Mouse (Mus musculus): ENCODE data around the gene Afdn.
A peak's percentile ranks its signal among the peaks of the same experiment; 100 is the strongest.
"Not testable (repeated sequence)": the region's sequence is repeated elsewhere in the genome, so short reads cannot be mapped to it uniquely, and the experiment has no call there.

Gene Afdn

DNA sequence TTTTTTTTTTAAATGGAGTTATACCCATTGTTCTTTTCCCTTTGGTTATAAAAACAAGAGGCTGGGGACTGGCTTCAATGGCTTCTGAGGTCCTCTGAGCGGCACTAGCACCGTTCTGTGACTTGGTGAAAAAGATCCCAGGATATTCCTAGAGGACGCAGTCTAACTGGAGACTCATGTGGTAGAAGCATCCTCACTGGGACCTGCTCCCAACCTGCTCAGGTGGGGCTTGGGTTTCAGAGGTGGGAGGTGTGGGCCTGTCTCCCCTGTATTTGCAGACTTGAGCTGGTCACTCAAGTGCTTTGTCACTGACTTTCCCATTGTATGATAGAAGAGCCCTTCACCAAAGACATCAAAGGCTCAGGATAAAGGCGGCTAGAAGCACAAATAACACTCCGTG, 20.4 kb upstream of the Afdn start:
- DNase-seq = no peak

DNA sequence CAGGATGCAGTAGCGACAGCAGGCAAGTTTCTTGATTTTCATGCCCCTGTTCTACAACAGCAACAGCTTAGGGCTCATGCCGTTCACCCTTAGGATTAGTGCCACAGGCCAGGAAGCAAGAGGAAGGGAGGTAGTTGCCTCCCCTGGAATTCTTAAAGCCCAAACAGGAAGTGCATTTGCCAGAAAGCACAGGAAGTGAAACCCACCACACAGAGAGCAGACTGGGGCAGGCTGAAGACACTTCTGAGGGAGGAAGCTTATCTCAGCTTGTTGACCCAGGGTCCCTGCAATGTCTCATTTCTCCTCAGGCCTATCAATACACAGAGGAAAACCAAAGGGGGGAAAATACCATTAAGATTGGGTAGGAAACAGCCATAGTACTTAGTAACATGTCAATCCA, 19.5 kb upstream of the Afdn start:
- DNase-seq = no peak

DNA sequence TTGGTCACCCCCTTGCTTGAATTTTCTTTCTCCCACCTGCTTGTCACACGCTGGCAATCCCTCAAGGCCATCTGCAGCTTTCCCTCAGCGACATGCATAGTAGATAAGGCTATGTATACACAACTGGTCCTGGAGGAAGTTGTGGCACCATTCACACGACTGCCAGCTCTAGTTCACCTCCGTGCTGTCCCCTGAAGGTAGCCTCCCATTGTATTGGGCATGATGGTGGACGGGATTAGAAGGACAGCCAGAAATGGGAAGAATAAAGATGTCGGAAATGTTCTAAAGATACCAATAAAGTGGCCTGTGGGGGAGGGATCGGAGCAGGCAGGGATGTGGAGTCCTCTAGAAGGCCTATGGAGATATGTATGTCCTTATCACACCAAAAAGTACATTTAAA, 18.7 kb upstream of the Afdn start:
- no peak for DNase-seq

DNA sequence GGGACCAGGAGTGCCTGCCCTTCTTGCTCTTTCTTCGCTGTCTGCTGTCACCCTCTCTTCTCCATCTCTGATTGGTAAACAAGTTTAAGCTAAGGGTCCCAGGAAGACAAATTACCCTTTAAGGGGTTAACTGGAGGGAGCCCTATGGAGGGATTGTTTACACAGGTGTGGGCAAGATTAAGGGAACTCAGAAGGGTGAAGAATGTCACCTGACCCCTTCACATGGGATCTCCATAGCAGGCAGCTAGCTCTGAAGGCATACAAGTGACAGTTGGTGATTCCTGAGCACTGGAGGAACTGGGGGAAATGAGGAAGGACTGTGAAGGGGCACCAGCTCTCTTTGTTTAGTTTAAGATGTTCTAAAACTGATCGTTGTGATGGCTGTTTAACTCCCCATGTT, 18.0 kb upstream of the Afdn start:
- DNase-seq = no peak

DNA sequence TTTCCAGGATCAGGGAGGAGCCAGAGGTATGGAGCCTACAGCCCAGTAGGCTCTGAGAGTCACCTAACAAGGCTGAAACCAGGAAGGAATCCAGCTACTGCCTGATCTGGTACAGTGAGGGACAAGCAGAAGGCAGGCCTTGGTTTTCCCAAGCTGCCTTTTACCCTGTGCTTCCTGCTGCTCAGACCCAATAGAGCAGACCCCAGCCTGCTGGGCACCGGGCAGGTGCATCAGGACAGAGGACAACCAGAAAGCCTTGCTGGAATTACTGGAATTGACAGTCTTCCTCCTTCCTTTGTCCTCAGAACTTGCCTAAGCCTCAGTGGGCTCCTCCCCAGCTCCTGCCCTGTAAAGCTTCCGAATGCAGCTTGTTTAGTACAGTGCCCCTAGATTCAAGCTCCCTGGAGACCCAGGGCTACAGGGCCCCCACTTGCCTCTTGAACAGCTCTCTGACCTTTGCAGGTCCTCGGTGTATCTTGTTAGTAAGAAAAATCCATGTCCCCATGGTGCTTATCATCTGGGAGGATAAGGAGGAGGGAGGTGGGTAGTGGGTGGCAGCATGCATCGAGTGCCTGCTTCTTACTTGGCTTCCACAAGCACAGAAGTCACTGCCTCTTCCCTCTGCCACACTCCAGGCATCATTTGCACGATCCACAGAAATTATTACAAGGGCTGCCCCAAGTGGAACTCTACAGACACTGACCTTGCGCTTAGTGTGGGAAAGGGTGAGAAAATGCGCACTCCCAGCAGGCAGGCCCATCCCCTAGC, 17.2 kb upstream of the Afdn start:
- DNase-seq = no peak

DNA sequence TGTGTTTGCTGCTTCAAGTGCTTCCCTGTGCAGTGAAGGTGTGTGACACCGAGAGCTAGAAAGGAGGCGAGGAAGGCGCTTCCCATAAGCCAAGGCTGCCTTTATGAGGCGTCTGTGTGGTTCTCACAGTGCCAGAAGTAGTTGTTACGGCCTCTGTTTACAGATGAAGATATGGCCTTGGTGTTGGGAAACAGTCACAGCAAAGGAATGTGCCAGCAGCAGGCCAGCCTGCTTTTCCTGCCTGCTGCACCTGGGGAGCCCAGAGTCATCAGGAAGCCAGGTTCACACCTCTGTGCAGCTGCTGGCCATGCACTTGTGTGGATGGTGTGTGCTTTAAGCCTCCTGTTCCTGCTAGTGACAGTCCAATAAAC, 16.6 kb upstream of the Afdn start:
- DNase-seq = no peak

DNA sequence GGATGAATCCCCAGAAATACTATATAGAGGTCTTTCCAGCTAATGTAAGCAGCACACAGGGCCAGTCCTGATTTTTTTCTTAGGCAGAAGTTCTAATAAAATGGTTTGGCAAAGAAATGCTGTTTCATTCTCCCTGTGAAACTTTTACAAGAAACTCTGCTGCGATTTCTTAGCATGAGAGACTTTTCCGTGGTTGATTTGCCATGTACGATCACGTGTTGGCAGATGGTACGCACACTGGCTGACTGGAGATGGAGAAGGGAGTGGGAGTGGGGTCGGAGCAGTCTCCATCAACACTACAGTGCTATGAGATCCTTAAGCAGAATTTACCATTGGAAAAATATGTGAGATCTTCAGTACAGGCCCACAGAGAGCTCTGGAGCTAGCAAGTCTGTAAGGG, 16.1 kb upstream of the Afdn start:
- DNase-seq = no peak

DNA sequence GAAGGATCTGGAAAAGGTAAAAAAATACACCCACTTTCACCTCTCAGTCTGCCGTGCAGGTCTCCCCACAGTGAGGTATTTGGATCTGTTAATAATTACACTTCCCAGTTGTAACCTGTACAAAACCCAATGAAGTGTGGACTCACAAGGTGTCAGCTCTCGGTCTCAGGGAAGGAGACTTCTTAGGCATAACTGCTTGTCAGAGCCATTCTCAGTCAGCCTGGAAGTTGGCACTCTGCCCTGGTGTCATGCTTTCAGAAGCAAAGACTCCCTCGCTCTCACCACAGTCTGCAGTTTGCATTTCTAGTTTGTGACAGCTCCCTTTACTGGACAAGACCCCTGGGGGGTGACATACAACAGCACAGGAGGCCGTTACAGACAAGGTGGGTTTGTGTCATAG, 15.5 kb upstream of the Afdn start:
- DNase-seq = no peak

DNA sequence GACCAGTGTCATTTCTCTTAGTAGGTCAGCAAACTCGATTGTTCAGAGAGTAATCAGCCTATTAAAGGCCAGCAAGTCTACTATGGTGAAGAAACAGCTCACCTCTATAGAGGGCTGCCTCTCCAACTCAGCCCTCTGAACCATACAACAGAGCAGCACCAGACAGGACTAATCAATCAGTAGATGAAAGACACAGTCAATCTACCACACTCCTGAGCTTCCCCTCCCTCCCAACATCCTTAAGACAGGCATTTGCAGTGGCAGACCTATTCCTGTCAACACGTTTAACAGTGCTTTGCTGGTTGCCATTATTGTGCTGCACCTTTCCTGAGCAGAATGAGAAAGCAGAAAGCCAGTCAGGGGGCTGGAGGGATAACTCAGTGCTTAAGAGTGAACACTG, 15.0 kb upstream of the Afdn start:
- no peak for DNase-seq

DNA sequence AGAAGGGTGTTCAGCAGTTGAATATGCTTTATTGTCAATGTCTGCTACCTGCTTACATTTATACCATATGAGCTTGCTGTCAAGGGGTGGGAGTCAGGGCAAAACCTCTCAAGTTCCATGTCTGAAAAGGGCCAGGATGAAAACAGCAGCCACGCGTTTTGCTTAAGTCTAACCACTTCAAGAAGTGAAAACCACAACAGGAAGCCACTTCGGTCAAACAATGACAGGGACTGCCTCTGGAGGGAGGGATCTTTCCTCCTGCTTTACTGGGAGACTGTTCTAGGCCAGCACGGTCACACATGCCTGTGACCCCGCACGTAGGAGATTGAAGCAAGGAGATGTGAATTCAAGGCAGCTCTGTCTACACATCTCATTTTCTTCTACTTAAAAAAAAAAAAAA, 14.0 kb upstream of the Afdn start:
- DNase-seq = no peak

DNA sequence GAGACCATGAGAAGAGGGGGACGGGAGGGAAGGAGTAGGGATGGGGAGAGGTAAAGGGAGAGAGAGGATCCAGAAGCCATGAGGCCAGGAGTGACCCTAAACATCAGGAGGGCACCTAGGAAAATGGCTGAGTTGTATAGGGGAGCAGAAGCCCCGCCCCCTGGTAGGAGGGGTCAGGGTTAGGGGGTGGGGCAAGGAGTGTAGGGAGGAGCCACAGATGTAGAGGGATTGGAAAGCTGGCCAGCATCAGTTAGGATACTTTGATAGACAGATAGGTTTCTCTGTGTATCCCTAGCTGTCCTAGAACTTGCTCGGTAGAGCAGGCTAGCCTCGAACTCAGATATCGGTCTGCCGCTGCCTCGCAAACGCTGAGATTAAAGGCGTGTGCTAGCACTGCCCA, 12.7 kb upstream of the Afdn start:
- DNase-seq = no peak

DNA sequence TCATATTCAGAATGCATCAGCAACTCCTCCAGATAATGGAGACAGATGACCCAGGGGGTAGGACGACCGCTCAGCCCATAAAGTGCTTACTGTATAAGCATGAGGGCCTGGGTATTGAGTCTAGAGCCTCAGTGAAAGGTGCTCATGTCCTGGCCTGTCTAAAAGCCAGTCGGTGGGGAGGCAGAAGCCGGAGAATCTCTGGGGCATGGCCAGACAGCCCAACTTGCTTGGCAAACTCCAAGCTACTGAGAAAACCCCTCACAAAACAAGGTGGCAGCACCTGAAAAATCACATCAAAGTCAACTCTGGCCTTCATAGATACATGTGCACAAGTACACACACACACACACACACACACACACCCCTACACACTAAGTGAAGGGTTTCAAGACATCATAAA, 11.3 kb upstream of the Afdn start:
- no peak for DNase-seq

DNA sequence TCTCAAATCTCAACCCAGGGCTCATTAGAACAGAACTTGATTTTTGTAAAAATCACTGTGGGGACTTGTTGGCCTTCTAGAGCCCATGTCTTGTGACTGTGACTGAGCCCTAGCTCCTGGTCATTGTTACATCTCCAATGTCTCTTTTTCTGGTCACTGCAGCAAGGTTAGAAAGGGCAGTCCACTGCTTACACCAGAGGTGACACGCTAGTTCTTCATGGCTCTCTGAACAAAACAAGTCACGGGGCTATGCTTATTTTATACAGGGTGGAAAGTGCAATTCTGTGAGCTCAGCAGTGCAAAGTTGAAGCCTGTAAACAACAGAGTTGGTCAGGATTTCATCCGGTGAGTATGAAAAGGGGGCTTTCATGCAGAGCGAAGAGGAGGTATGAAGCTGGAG, 6.4 kb upstream of the Afdn start:
- DNase-seq = no peak

DNA sequence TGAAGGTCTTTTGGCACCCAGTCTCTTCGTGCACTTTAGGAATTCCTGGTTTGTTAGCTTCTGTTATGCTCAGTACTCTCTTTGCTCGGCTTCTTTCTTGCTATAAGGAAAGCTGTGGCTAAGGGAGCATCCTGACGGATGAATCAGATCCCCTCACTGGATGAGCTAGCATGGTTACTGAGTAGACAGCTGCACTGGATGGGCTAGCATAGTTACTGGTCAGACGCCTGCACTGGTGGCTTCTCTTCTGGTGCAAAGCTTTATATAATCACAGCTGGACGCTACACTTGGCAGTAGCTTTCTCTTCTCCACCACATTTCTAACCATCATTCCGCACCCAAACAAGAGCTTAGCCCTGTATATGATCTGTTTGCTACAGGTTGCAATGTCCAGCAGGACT, 5.4 kb upstream of the Afdn start:
- no peak for DNase-seq

DNA sequence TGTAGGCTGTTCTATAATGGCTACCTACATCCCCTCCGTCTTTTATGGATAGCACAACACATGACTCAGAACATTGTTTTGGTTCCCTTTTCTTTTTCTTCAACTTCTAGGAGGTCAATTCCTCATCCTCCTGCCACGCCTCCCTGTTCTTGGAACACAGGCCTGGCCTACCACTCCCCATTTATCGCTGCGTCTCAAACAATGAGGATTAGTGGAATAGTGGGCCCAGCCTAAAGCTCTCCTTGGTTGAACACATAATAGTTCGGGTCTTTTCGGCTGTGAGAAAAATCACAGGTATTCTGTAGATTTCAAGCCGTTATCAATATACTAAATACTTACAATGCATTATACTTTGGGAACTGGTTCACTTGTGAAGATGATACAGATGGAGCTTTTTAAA, 1.8 kb upstream of the Afdn start:
- no peak for DNase-seq

DNA sequence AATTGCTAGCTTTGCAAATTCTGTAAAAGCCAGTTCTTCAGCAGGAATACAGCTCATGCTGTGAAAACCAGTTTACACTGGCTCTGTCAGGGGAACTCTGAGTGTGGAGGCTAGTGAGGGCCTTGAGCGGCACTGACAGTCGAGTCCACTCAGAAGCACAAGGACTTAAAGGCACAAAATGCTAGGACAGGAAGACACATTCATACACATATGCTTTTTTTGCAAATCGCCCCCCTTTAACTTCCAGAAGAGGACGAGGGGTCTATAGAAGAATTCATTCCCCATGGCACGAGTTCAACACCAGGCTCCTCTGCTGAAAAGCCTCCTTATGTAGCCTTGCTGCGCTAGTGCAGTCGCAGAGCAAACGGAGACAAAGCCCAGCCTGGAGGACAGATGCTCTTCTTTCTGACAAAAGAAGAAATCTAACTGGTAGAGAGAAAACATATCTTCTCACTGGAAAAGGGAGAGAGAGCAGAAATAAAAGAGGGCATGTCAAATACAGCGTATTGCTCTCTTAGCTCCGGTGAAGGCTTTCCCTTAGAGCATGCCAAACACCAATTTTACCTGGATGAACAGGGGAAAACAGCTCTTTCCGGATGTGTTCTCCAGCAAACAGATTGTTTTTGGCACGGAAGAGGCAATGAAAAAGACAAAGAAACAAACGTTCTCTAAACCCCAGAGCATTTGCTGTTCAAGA, 1.0 kb upstream of the Afdn start:
- no peak for DNase-seq

DNA sequence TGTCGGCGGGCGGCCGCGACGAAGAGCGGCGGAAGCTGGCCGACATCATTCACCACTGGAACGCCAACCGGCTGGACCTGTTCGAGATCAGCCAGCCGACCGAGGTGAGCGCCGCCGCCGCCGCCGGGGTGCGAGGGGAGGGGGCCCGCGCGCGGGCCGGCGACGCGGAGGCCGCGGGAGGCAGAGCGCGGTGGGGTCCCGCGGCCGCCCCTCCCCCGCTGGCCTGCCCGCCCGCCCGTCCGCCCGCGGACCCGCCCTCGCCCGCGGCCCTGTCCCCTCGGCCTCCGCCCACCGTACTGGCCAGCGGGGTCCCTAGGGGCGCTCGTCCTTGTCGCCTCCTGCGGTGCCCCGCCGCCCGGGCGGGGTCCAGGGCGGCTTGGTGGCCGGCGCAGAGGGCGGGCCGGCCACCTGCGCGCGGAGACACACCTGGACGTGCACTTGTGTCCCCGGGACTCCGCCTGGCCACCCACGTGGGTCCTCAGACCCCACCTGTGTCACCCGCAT, 388 bp downstream of the Afdn start:
- DNase-seq = peak; percentile 33

DNA sequence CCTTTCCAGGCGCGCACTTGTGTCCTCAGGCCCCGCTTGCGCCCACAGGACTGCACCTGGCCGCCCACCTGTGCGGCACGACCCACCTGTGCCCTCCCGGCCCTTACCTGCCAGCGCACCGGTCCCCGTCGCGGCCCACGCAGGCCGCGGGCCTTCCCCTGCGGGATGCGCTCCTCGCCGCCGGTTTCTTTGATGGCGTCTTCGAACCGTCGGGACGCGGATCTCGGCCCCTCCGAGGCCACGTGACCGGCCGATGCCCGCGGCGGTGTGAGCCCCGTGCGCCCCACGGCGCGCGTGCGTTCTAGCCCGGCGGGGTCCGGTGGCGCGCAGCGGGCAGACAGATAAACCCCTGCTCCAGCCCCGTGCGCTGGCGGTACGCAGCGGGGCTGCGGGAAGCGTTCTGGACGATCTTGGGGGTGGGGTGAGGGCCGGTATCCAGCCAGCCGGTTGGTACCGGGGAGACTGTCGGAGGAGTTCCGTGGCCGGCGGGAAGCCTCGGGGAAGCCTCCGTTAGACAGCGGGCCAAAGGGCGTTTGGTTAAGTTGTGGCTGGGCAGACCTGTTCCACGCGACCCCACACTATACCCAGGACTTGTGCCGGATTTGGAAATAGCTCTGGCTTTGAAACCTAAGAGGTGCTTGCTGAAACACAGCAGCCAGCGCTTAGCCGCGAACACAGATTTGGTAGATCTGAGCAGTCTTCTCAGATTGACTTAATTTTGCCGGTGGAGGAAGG, 1.0 kb downstream of the Afdn start, which contains the start of gene Tcte2:
Gene Tcte2, minus strand, starts transcription at position 647 of the 735 bp plus-strand sequence.
- DNase-seq = peak; percentile 20

DNA sequence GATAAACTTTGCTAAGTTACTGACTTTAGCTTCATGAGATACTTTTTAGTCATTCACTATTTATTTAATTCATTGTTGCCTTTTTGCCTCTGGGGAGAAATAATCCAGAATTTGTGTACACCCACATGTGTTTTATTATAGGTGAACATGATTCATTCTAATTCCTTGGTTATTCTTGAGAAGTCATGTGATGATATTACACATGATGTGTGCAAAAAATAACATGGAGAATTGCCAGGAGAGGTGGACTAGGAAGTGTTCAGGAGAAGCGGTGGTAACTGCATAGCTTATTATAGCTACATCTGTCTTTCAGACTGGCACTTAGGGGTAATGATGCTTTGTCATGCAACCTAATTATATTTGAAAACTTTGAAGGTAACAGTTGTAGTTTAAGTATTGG, 3.5 kb downstream of the Afdn start:
- DNase-seq = no peak

DNA sequence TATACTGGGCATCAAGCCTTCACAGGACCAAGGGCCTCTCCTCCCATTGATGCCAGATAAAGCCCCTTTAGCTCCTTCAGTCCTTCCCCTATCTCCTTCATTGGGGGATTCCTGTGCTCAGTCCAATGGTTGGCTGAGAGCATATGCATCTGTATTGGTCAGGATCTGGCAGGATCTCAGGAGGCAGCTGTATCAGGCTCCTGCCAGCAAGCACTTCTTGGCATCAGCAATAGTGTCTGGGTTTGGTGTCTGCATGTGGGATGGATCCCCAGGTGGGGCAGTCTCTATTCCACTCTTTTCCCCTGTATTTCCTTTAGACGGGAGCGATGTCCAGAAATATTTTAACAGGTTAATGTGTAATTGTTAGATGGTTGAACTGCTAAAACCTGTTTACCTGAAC, 4.6 kb downstream of the Afdn start:
- not testable (repeated sequence) for DNase-seq

DNA sequence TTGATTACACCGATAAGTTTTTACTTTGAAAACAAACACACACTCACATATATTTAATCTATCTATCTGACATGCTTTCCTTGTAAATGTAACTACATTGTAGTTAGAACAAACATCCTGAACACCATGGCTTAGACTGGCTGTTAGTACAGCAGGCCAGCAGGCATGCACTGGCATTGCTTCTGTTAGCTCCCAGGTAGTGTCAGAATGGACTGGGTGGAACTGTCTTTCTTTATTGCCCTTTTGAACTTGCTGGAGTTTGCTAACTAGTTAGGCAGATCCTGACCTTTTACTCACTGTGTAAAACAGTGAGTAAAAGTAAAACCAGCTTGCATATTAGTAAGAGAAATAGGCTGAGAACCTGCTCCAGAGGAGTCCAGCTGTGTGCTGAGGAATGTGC, 8.2 kb downstream of the Afdn start:
- DNase-seq = no peak

DNA sequence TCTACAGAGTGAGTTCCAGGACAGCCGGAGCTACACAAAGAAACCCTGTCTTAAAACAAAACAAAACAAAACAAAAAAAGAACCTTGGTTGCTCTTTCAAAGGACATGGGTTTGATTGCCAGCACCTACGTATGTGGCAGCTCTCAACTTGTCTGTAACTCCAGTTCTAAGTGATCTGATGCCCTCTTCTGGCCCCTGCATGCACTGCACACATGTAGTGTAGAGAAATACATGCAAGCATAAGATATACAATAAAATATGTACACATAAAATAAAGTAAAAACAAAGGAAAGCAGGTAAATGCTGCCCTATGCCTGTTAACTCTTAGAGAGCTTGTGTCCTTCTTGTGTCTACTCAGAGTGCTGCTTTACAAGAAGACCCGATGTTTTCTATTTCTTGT, 8.9 kb downstream of the Afdn start:
- DNase-seq = peak; percentile 28

DNA sequence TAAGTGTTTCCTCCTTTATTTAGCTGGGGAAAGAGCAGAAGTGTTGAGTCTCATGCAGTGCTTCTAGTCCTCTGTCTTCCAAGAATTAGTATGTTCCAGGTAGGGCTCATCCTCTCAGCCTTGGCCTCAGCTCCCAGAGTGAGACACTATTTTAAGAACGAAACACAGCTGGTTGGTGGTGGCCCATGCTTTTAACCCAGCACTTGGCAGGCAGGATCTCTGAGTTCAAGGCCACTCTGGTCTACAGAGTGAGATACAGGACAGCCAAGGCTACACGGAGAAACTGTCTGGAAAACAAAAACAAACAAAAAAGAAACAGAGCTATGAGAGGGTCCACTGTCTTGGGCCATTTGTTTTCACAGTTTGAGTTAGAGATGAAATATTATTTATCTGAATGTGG, 17.3 kb downstream of the Afdn start:
- no peak for DNase-seq

DNA sequence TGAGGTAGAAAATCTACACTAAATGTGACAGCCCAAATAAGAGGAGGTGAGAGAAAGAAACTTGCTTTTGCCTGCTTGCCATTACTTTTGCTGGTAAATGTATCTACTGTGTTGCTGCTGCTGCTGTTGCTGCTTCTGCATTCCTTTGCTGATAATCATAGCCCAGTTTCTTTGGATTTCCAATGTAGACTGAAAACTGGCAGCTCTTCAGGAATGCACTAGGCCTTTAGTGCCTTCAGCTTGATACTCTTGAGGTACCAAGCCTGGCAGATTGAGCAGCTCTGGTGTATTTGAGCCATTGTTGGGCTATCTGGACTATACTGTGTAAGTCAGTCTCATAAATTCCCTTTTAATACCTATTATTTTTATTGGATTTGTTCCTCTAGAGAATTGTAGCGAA, 18.5 kb downstream of the Afdn start:
- no peak for DNase-seq
